Mouse (Mus musculus): ENCODE measurements around the gene Nbas. TPM values are rescaled to one million over a fixed set of nuclear protein-coding genes. Genes with fewer than 3 reads are reported as not detected.

Nbas gene
- total RNA-seq, 4 experiments from 2014 or later, result 20.0 to 24.1 (median 22.3) TPM

DNA sequence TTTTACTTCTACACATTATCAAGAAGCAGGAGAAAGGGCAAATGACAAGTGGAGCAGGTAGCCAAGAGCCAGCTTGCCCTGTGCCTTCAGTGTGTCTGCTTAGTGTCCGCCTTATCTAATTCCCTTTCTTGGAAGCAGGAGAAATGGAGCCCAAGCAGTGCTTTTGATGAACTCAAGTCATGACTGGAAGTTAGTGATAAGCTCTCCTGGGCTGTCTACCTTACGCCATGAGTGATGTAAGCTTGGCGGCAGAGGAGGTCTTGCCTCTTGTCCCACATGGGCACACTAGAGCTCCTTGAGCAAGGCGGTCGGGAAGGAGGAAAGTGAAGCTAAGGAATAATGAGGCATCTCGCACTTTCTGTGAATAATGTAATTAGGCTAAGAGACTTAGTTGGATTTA, 250.5 kb downstream of the Nbas start:
- no peak for DNase-seq (ENCODE audit: low spot score in 2 of 2)

GRCm38 (mm10) chr12:13532731-13533365, 263.9 kb downstream of the Nbas start:
- no peak for DNase-seq (ENCODE audit: low spot score in 2 of 2)

DNA sequence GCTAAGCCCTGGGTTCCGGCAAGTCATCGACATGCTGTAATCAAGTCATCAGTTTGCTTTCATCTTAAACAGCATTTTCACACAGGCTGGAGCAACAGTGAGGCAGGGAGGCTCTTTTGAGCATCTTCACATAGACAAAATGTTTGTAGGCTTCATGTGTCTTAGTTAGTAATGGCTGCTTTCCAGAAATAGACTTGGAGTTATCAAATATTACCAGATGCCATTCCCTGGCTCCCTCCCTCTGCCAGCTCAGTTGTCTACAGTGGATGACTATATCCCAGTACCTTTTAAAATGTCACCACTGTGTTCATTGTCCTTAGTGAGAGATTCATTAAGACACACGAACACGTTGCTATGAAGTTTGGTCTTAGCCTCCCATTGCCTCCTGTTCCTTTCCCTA, 270.2 kb downstream of the Nbas start:
- no peak for DNase-seq (ENCODE audit: low spot score in 2 of 2)

DNA sequence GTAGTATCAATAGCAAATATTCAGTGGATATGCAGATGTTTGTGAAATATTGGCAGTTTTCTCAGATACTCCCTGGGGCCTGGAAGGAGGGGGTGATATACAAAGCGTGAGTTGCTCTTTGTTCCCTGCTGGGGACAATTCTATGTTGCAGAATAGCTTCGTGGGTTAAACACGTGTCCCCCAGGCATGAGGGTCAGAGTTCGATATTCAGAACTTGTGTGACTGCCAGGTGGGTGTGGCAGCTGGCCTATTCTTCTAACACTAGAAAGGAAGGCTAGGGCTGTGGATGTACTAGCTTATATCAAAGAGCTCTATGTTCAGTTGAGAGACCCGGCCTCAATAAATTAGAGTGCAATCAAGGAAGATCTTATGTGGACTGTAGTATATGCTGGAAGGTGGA, 274.9 kb downstream of the Nbas start:
- no peak for DNase-seq (ENCODE audit: low spot score in 2 of 2)

- DNase-seq (ENCODE audit: low spot score in 2 of 2), result no peak
Measured at GRCm38 (mm10) chr12:13563646-13564289, 294.8 kb downstream of the Nbas start.

GRCm38 (mm10) chr12:13564330-13564729, 295.4 kb downstream of the Nbas start:
- DNase-seq (ENCODE audit: low spot score in 2 of 2), result no peak

GRCm38 (mm10) chr12:13566421-13566820, 297.5 kb downstream of the Nbas start:
- no peak for DNase-seq (ENCODE audit: low spot score in 2 of 2)

- no peak for DNase-seq (ENCODE audit: low spot score in 2 of 2)
Measured at GRCm38 (mm10) chr12:13575158-13575557, 306.2 kb downstream of the Nbas start.

DNA sequence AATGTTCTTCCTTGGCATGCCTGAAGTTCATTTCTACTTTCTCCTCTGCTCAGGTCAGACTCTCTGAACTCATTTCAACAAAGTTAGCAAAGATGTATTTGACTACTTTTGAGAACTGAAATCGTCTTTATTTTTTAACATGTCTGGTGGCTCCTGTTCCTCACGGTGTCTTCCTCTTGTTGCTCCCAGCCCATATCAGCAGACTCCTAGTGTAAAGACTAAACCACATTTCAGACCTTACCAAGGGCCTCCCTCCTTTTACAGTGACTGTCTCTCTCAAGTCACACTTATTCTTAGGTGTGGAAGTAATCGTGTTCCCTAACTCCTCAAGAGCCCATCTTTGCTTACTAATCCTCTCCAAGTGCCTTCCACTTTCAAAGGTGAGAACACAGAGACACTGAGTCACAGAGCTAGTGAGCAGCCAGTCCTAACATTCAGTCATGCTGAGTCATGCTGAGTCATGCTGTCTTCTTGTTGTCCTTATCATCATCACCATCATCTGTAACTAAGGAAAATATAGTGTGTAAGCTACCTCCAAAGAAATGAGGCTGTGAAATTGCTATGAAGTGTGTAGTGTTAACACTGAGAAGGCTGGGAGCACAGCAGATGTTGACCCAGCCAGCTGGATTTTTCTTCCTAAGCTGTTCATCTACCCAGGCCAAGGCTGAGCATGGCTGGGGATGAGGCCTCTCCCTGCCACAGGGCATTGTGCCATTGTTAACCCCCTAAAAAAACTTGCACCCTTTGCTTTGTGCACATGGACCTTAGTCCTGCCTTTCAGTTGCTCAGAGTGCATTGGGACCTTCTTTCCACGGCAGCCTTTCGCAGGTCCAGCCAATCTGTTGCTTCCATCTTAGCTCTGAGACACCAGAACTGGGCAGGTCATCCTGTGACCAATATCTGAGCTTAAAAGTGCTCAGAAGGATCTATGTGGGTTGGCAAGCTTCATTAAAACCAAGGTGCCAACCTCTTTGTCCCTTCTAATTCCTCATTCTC, 307.0 kb downstream of the Nbas start:
- no peak for DNase-seq (ENCODE audit: low spot score in 2 of 2)

DNA sequence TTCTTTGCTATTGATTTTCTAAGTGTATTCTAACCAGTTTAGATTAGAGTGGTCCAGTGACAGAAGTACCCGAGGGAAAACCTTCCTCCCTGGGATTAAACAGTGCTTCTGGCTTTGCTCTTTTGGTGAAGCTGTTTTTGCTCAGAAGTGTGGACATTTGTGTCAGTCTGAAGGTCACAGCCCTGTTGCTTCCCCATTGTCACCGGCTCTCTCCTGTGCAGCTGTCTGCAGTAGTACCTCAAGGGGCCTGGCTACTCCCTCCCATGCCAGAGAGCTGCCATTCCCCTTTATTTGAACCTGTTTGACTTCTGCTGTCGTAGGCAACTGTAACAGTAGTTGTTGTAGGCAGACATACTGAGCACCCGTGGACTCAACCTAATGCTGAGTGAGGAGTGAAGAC, 307.8 kb downstream of the Nbas start:
- no peak for DNase-seq (ENCODE audit: low spot score in 2 of 2)

GRCm38 (mm10) chr12:13580796-13581195, 311.9 kb downstream of the Nbas start:
- no peak for DNase-seq (ENCODE audit: low spot score in 2 of 2)

GRCm38 (mm10) chr12:13583386-13583785, 314.5 kb downstream of the Nbas start:
- DNase-seq (ENCODE audit: low spot score in 2 of 2), result no peak

GRCm38 (mm10) chr12:13585527-13586156, 316.7 kb downstream of the Nbas start:
- DNase-seq (ENCODE audit: low spot score in 2 of 2), result no peak

GRCm38 (mm10) chr12:13587675-13588074, 318.7 kb downstream of the Nbas start:
- DNase-seq (ENCODE audit: low spot score in 2 of 2), result no peak

DNA sequence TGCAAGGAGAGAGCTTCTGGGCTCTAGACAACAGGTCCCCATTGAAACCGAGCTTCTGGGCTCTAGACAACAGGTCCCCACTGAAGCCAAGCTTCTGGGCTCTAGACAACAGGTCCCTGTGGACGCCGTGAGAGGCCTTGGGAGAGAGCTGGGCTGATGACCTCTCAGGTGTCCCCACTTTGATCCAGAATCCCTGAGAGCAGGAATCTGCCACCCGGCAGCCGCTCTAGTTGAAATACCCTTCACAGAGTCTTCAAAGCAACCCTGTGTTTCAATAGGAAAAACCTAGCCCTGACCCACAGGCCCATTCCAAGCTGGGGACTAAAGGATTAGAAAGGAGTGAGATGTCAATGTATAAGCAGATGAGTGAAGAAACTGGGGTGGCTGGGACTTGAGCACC, 320.1 kb downstream of the Nbas start:
- no peak for DNase-seq (ENCODE audit: low spot score in 2 of 2)

DNA sequence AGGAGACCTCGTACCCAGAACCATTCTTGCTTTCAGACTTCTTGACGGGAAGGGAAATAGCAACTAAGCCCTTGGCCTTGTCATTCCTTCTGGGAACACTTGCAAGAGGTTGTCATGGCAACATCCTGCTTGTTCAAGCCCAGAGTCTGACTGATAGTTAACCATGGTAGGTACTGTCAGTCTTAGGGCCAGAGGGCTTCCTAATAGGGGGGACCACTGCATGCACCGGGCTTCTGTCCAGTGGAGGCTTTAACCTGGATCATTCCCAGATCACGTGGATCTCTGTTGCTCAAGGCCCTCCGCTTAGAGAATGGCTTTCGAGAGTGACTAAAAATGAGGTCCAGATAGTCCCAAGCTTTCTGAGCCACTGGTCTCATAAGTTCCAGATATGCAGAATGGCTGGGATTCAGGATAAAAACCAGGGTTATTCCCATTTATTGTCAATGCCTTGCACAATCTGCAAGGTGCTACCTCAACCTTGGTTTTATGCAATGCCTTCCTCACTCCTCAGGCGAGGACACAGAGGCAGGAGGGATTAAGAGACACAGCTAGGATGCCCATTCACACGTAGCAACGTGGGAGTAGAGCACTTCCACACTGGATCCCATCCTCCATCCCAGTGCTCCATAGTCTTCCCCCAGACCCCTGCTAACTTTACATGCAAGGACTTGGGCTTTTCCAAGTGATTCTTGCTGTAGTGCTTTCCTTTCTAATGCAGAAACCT, 326.0 kb downstream of the Nbas start:
- no peak for DNase-seq (ENCODE audit: low spot score in 2 of 2)

DNA sequence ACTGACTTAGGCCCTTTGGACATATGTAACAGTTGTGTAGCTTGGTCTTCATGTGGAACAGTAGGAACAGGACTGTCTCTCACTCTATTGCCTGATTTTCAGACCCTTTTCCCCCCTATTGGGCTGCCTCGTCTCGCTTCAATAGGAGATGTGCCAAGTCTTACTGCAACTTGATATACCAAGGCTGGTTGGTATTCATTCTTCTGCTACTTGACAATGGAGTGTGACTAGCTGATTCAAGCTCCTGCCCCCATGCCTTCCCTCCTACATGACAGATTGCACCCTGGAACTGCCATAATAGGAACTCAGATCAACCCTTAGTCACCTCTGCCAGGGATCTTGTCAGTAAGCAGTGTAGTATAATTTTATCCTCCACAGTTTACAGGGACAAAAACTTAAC, 328.1 kb downstream of the Nbas start:
- no peak for DNase-seq (ENCODE audit: low spot score in 2 of 2)

DNA sequence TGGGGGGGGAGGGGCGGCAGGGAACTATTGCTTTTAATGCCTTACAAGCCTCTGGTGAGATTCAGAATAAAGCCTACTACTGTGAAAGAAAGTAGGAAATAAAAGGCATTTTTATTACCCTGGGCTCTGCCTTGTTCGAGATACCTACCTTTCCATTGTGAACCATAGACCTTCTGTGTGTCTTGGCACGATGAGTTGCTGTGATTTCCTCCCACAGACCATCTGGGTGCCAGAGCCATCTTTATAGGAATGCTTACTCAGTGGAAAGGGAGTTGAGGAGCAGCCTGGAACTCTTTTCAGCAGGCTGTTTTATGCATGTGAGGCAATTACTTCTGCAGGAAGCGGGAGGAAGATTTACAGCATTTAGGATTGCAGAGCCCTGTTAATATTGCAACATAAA, 329.6 kb downstream of the Nbas start:
- no peak for DNase-seq (ENCODE audit: low spot score in 2 of 2)

- DNase-seq (ENCODE audit: low spot score in 2 of 2), result no peak
Measured at GRCm38 (mm10) chr12:13602414-13602813, 333.5 kb downstream of the Nbas start.

DNA sequence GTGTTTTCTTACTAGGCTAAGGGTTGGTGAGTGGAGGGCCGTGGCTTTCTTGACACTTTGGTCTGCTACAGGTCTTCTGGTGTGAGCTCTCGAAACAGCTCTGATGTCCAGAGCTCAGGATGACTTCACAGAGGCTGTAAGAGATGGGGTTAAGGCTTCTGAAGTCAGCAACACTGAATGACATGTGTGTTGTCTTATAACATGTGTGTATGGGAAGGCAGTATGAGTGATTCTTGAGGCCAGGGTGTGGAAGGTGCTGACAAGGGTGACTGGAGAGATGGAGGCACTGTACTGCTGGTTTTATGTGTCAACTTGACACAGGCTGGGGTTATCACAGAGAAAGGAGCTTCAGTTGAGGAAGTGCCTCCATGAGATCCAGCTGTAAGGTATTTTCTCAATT, 338.1 kb downstream of the Nbas start:
- DNase-seq (ENCODE audit: low spot score in 2 of 2), result no peak

DNA sequence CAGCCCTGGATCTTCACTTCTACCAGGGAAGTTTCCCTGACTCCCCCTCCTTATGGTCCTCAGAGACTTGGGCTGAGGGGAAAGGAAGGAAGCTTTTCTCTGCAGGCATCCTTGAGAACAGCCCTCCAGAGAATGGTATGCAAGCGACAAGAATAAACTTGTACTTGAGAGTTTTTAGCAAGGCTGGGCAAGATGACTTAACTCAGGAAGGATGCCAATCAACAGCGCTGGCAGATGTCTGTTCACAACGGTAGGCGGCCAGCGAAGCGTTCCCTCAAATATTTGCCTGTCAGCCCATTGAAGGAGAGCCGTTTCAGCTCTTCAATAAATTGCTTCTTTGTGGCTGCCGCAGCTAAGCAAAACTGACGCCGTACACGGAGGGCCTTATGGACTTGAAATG, 340.1 kb downstream of the Nbas start:
- DNase-seq (ENCODE audit: low spot score in 2 of 2), result no peak
